Mouse (Mus musculus): ENCODE results near the gene Brd3. TPM values are rescaled to one million over a fixed set of nuclear protein-coding genes. Genes with fewer than 3 reads are reported as not detected.
A peak's percentile ranks its signal among the peaks of the same experiment; 100 is the strongest.
"Not testable (repeated sequence)": the region's sequence is repeated elsewhere in the genome, so short reads cannot be mapped to it uniquely, and the experiment has no call there.

Brd3 gene
- 10 to 100 TPM; 42.6 to 53.0 TPM for total RNA-seq (2021)

DNA sequence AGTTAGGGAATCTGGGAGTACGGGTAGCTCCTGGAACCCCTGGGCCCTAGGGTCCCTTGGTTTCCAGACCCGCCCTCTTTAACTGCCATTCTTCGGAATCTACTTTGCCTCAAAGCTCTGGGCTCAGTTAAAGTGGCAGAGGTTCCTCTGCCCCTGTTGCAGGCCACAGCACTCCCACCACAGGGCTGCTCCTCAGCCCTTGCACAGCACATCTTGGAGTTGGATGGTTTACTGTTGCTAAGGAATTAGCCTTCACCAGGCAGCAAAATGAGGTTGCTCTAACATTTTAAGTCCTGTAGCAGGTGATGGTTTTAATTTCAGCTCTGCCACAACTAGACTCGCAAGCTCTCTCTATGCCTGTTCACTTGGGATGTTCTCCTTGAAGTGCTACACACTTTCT lies at the start of gene Brd3:
TSS of gene Brd3 (minus strand) at position 101 of the 400 bp plus-strand sequence.
- no peak for DNase-seq

DNA sequence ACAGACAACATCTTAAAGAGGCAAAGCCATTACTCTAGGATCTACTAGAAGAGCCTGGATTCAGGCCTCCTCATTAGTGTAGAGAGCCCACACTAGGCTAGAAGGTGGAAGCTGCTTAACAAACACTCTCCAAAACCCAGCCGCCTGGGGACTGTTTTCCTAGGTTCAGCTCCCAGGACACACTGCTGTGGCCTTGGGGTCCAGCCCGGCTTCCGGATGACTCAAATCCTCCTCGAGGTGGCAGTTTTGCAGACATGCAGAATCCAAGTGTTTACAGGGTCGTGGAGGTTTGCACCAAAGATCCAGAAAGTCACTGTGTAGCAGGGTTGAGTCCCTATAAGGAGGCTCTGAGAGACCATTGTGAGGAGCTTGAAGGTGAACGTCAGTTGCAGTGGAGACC lies 49.5 kb upstream of the Brd3 start:
- intact Hi-C loops (cut with DNase I) = no loop called here
- DNase-seq = no peak

More for the DNA sequence above, at the start of gene Brd3:
- intact Hi-C loops (cut with DNase I) = no loop called here

DNA sequence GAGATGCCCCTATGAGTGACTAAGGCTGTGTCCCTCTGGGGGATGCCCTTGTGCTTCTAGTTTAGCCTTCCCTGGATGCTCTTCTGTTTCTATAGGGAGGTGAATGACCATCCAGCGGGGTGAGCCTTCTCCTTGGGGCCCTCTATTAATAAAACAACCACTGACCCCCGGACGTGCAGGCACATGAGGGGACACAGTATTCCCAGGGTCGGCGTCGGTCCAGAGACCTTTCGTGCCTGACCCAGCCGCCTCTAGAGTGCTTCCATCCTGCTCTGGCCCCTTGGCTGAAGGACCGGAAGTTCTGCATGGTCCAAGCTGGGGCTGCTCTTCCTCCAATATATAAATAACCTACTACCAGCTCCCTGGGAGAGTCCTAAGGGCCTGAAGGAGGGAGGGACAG lies 46.8 kb upstream of the Brd3 start:
- intact Hi-C loops (cut with DNase I) = loop anchor here (5.0 kb wide), 3 partner anchors 123 to 333 kb away; partner anchors contain the start of genes Col5a1 and Rxra
- peak; percentile 41 to 55 for DNase-seq

DNA sequence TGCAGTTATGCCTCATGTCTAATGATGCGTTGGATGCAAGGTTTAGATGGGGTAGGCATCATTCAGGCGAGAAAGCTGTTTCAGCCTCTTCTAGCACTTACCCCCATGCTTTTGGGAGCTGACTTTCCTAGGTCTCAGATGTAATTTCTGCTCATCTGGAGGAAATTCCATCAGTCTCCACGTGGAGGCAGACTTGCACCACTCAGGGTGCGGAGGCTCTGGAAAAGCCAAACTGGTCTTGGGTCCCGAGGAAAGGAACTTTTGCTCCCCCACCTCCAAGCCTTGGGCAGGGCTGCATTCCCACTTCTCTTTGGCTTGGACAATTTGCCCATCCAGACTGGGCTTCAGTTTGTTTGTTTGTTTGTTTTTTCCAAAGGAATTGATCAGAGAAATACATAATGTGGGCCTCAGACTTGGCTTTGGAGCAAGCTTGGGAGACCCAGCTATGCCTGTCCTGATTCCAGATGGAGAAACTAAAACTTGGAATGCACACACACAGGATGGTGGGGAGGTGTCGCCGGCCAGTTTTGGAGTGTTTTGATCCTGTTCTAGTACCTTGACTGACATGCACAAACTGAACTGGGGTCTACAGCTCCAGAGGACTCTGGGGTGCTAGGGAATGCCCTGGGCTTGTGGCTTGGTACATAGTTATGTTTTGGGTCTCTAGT lies 45.3 kb upstream of the Brd3 start:
- peak; percentile 83 to 89 for DNase-seq

DNA sequence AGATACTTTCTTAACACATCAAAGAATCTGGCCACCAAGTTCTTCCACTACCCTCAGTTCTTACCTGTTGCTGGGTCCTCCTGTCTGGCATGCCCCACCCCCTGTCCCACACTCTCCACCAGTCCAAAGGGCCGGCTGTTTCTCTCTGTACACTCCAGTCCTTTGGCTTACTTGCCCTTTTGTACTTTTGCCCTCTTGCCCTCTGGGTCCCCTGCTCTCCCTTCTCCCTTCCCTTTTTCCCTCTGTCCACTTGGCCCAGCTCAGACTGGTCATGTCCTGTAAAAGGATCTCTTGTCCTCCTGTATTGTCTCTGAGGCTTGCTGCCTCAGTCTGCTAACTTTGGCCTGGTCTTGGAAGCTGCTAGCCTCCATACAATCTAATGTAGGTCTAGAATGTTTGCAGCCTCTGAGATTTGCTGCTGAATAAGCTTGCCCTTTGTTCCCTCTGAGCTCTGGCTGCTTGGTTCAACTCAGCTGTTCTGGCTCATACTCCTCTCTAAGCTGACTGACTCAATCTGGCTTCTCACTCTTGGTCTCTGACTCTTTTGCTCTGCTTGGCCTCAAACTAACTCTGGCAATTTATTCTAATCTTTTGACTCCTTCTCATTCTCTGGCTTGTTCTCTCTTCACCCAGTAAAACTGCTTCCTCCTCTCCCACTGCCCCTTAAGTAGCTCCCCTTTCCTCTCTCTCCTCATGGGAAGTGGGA lies 41.4 kb upstream of the Brd3 start:
- intact Hi-C loops (cut with DNase I) = no loop called here
- no peak for DNase-seq

More for the DNA sequence above, 45.3 kb upstream of the Brd3 start:
- intact Hi-C loops (cut with DNase I) = loop anchor here (1.0 to 5.0 kb wide), 4 partner anchors 125 to 335 kb away; partner anchors contain the start of genes Col5a1 and Rxra

DNA sequence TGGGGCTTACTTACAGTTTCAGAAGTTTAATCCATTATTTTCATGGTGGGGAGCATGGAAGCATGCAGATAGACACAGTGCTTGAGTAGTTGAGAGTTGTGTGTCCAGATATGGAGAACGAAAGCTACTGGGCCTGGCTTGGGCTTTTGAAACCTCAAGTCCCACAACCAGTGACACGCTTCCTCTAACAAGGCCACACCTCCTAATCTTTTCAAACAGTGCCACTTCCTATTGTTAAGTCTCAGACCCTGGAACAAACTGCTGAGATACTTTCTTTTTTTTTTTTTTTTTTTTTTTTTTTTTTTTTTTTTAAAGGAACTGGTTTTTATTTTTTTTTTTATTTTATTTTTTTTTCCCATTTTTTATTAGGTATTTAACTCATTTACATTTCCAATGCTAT lies 40.5 kb upstream of the Brd3 start:
- DNase-seq = no peak
- intact Hi-C loops (cut with DNase I) = no loop called here

DNA sequence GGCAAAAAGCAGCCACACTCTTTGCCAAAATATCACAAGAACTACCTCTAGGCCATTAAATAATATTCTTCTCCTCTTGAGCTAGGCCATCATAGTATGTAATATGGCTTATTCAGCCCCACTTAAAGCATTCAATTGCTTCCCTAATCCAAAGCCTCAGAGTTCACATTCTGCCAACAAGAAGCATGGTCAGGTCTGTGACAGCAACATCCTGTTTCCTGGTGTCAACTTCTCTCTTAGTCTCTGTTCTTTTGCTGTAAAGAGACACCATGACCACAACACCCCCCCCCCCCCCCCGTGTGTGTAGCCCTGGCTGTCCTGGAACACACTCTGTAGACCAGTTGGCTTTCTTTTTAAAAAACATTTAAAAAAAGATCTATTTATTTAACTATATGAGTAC lies 39.9 kb upstream of the Brd3 start:
- intact Hi-C loops (cut with DNase I) = no loop called here
- no peak for DNase-seq

DNA sequence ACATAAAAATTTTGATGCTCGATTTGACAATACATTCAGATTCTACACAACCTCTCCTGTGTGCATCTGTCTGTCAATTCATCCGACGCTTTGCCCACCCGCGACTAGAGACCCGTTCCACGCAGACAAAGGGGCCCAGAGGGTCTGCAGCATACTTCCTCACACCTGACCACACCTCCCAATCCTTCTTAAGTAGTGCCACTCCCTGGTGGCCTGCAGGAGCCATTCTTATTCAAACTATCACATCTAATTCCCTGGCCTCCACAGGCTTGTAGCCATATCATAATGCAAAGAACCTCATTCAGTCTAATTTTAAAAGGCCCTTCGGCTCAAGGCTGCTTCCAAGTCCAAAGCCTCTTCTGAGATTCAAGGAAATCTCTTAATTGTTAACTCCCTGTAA lies 38.6 kb upstream of the Brd3 start:
- intact Hi-C loops (cut with DNase I); DNase-seq: not testable (repeated sequence)

DNA sequence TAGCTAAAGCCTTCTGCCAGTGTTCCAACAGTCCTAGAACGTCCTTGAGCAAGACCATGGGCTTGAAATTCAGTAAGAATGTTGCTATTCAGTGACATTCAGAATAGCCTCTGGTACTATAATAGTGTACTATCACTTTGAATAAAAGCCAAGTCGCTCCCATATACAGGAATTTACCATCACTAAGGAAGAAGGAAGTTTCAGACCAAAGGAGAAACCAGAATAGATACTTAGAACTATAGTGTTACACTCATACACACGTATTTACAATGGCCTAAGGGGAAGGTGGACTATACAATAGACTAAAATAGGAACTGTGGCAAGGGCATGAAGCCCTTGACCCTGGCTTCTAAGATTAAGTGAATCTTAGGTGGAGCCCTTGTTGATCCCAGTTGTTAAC lies 38.1 kb upstream of the Brd3 start:
- DNase-seq; intact Hi-C loops (cut with DNase I): not testable (repeated sequence)

DNA sequence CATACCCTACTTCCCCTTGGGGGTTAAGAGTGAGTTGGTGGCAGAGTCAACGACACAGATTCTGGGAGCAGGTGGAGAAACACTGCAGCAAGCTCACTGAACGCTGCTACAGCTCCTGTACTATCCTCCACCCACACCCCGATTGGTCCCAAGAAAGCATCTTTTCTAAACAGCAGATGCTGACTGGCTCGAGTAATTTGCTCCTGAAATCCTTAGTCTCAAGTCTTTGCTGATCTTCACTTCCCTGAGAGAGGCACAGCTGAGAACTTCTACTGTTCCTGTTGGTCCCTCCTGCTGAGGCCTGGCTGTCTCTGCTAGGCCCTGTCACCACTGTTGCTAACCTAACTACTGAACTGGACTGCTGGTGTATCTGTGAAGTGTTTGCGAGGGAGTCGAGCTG lies 37.2 kb upstream of the Brd3 start:
- DNase-seq = no peak
- intact Hi-C loops (cut with DNase I) = no loop called here

DNA sequence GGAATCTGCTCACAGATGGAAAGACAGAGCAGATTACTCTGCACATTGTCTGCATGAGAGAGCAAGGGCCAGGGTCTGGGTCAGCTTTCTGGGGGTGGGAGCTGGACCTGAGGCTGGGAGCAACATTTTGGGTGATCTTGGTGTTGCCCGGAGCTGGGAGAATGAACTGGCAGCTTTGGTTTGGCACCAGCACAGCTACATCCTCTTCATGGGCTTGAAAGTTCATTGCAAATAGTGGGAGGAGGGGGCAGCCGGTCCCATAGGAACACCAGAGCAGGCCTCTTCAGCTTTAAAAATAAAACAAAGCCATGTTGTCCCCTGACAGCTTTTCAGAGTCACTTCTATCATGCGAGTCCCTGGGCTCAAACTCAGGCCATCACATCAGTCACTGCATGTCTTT lies 33.8 kb upstream of the Brd3 start:
- no peak for DNase-seq
- intact Hi-C loops (cut with DNase I) = no loop called here

DNA sequence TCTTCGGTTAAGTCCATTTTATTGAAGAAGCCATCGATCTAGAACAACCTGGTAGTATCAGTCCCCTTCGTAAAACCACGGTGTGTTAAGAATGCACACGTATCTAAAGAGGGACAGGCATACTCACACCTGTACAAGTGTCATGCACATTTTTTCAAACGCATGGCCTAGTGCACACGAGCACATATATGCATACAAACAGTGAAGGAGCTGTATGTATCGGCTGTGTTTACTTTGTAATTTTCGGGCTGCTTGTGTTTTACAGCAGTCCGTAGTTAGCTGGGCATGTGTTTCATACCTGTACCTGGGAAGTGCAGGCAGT lies 33.0 kb upstream of the Brd3 start:
- intact Hi-C loops (cut with DNase I) = no loop called here
- DNase-seq = peak in 1 of 2 experiments; percentile 15

DNA sequence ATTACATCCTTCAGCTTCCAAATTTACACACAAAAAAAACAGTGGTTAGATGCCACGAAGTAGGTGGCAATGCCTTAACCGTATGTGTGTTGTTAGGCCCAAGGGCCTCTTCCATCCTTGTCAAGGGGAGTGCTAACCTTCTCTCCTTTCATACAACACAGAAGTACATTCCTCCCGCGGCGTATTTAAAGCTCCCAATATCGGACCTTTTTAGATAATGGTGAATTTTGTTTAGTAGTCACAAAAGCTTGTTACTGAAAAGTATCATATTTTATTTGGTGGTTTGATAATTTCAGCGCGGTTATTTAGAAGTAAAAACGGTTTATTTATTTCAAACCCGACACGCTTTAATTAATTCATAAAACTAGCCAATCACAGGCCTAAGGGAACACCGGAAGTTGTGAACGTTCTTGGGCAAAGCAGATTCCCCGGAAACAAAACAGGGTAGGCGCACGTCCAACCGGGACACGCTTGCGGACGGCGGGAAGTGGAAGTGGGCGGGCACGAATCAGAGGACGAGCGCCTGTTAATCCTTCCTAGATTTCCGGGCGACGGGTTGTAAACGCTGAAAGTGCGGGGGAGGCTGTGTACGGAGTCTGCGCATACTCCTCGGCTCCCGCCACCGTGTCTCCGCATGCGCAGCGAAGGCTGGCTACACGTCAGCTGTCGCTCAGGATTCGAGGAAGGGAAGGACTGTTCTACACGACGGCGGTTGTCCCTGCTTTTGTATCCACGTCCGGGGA lies 32.5 kb upstream of the Brd3 start:
- peak; percentile 99 for DNase-seq
- intact Hi-C loops (cut with DNase I) = loop anchor here (1.0 to 2.0 kb wide), 2 partner anchors 25 to 67 kb away; partner anchors contain the start of gene Wdr5

DNA sequence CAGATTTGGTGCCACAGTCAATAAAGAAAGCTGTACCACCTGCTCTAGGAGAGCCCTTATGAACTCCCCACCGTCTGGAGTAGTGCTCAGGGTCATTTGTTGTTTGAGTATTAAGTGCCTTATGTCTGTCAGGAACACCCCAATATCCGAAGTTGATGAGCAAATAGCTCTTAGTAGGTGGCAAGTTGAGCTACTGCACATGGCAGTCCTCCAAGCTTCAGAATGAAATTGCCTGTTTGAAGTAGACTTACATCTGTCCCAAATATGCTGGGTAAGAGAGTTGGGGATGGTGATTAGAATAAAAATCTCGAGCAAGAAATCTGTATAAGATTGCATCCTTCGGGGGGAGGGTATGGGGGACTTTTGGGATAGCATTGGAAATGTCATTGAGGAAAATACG lies 31.9 kb upstream of the Brd3 start:
- intact Hi-C loops (cut with DNase I) = loop anchor here (1.0 to 2.0 kb wide), 2 partner anchors 24 to 67 kb away; partner anchors contain the start of gene Wdr5
- DNase-seq = peak in 1 of 2 experiments; percentile 26

DNA sequence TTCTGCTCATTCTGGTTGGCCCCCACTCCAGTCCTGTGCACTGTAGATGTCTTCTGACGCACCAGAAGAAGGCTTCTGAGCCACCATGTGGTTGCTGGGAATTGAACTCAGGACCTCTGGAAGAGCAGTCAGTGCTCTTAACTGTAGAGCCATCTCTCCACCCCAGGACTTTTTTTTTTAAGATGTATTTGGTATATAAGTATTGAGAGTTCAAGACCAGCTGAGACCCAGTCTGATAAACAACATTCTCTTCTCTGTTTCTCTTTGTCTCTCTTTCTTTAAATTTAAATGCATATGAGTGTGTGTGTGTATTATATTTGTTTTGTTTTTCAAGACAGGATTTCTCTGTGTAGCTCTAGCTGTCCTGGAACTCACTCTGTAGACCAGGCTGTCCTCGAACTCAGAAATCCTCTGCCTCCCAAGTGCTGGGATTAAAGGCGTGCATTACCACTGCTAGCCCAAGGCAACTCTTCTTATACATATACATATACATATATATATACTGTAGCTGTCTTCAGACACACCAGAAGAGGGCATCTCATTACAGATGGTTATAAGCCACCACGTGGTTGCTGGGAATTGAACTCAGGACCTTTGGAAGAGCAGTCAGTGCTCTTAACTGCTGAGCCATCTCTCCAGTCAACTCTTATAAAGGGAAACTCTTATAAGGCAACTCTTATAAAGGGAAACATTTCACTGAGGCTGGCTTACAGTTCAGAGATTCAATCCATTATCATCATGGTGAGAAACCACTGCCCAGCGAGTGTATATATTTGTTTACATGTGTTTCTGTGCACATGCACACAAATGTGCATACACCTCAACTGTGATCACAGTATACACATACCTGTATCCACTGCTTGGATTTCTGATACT lies 31.2 kb upstream of the Brd3 start:
- DNase-seq = not testable (repeated sequence)
- intact Hi-C loops (cut with DNase I) = loop anchor here (1.0 to 2.0 kb wide), 2 partner anchors 23 to 66 kb away; partner anchors contain the start of gene Wdr5

DNA sequence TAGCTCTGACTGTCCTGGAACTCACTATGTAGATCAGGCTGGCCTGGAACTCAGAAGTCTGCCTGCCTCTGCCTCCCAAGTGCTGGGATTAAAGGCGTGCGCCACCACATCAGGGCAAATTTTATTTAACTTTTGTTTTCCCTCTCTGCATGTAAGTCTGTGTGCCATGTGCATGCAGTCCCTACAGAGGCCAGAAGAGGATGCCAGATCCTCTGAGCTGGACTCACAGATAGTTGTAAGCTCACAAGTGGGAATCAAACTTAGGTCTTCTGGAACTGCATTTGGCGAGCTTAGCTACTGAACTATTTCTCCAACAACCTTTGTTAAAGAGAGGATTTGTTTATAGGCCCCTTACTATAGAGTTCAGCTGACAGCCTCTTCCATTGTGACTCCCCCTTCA lies 10.8 kb upstream of the Brd3 start:
- DNase-seq = no peak
- intact Hi-C loops (cut with DNase I) = no loop called here

DNA sequence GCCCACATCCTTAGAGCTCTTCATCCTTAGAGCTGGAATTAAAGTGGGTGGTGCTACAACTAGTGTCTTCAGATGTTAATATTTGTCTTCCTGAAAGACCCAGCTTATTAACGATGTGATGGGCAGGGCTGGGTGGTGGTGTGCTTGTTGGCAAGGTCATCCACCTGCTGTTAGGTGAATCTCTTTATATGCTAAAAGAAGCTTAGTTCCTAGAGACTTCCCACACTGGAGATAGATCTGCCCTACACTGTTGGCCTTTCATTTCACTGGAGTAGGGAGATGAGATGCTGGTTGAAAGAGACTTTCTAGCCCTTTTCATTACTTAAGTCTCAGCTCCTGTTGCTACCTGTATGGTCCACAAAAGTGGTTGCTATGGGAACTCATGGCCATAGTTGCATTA lies 8.8 kb upstream of the Brd3 start:
- no peak for DNase-seq
- intact Hi-C loops (cut with DNase I) = no loop called here

DNA sequence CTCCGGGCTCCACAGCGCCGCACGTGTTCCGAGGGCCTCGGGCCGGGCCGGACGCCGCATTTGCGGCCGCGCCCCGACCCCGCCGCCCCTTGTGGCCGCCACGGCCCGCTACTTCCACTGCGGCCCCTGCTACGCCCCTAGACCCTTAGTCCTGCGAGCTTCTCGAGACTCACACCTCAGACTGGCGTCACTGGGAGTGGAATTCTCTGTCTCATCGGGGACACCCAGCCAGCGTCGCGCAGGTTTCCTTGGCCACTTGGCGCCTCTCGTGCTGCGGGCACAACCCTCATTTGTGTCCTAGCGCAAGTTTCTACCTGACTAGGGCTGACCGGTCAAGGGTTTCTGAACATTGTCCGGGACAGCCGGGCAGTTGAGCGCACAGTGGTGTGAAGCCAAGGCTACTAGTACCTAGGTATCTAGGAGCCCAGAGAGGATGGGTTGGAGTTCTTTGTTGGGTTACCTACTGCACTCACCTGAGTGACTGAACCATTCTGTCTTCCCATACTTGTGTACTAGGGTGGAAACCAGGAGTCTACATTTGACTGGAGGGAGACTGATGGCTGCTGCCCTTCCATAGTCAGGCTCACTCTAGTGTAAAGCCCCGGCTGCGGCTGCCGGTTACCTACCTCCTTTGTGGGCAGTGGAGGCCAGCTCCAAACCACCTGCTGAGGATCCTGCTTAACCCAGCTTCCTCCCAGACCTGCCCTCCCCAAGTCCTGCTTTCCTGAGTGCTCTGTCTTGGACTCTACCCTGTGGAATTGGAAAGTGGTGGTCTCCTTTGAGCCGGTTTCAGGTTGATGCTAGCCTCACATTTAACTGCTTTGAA lies 8.1 kb upstream of the Brd3 start:
- intact Hi-C loops (cut with DNase I) = loop anchor here (1.0 to 2.0 kb wide), 3 partner anchors 24 to 73 kb away; partner anchors contain the start of gene Brd3os
- DNase-seq = peak in 1 of 2 experiments; percentile 7

DNA sequence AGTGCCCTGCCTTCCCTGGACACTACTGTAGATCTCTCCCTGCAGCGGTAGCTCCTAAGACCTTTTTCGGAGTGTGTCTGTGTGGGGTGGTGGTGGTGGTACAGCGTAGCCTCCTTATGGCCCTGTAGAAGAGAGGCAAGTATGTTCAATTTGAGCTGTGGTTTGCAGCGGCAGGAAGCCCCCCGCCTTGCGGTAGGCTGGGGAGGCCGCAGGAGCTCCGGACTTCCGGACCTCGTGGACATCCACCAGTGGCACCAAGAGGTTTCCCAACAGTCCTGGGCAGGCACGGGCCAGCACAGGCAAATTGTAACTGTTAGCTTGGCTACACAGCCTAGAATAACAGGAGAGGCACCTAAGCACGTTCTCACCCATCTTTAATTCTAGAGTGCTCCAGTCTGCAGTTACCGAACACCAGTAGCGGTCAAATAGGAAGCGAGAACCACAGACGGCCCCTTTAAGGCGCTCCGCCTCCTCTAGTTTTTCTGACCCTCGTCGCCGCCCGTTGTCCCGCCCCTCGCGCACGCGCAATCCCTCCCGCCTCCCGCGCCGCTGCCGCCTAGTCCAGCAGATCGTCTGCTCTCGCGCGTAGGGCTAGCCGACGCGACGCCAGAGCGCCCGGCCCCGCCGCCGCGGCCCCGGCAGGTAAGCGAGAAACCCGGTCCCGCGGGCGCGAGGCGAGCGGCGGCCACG lies 7.3 kb upstream of the Brd3 start, which contains the start of gene Wdr5:
TSS of gene Wdr5 (plus strand) at position 519 of the 690 bp plus-strand sequence.
- intact Hi-C loops (cut with DNase I) = loop anchor here (1.0 to 2.0 kb wide), 3 partner anchors 25 to 72 kb away; partner anchors contain the start of gene Brd3os

More for the DNA sequence above, 7.3 kb upstream of the Brd3 start, which contains the start of gene Wdr5:
- peak; percentile 98 to 99 for DNase-seq

All from heart, postnatal 10 days (tissue).